Mouse (Mus musculus) midbrain, embryonic 11.5 days (tissue): ENCODE measurements around the gene Ccdc181. TPM values are rescaled to one million over a fixed set of nuclear protein-coding genes. Genes with fewer than 3 reads are reported as not detected.

Experiments used
- ATAC-seq: fragments of 200-750 bp; cut with Nextera tagmentation; 2 replicates; pipeline ENCODE4 v1.8.0; 2017; ENCODE audit warnings: moderate TSS enrichment, moderate library complexity; ENCODE audit not compliant: low FRiP score
- DNase-seq: peaks from one replicate; pipeline ENCODE4 v3.0.0; 2015; ENCODE audit warnings: low spot score; ENCODE audit errors: missing footprints
- H3K27ac ChIP-seq: fragments of 300-500 bp; sonication (generic); 2 replicates; pipeline ENCODE4 v1.5.1; 2014; ENCODE audit warnings: low read depth, low read length
- H3K27me3 ChIP-seq: fragments of 300-500 bp; sonication (generic); 2 replicates; pipeline ENCODE4 v1.6.1; 2014; ENCODE audit warnings: mild to moderate bottlenecking, low read length, moderate library complexity, mixed read lengths; ENCODE audit not compliant: control insufficient read depth, insufficient read depth
- H3K36me3 ChIP-seq: fragments of 300-500 bp; sonication (generic); 2 replicates; pipeline ENCODE4 v1.6.1; 2014; ENCODE audit warnings: mild to moderate bottlenecking, low read length, moderate library complexity, mixed read lengths; ENCODE audit not compliant: control insufficient read depth, insufficient read depth
- H3K4me1 ChIP-seq: fragments of 300-500 bp; sonication (generic); 2 replicates; pipeline ENCODE4 v1.6.1; 2014; ENCODE audit warnings: low read length; ENCODE audit not compliant: control insufficient read depth, insufficient read depth
- H3K4me2 ChIP-seq: fragments of 300-500 bp; sonication (generic); 2 replicates; pipeline ENCODE4 v1.6.1; 2014; ENCODE audit warnings: mild to moderate bottlenecking, moderate library complexity
- H3K4me3 ChIP-seq: fragments of 300-500 bp; sonication (generic); 2 replicates; pipeline ENCODE4 v1.5.1; 2014; ENCODE audit warnings: low read depth, low read length
- H3K9ac ChIP-seq: fragments of 300-500 bp; sonication (generic); 2 replicates; pipeline ENCODE4 v1.6.1; 2014; ENCODE audit warnings: low read length
- H3K9me3 ChIP-seq: fragments of 300-500 bp; sonication (generic); 2 replicates; pipeline ENCODE4 v1.6.1; 2016; ENCODE audit warnings: low read length; ENCODE audit not compliant: control insufficient read depth
- WGBS: fragments of 180-500 bp; shearing (Covaris S2); extraction: QIAGEN DNeasy Blood & Tissue Kit; methylation state at CpG from one replicate; pipeline ENCODE4 v1.1.7; 2014; 5-methylcytosine and 5-hydroxymethylcytosine counted together
- polyA plus RNA-seq: library from polyadenylated mRNA; unstranded; fragments of >200 nt; fragmentation: Nextera tagmentation; extraction: Ambion mirVana; gene quantifications from 2 replicates; pipeline ENCODE4 v1.2.1, GENCODE M21; 2014

Gene Ccdc181
- polyA plus RNA-seq, 1 experiment from 2014 or later: 16.4 TPM

GRCm38 (mm10) chr1:164248465-164249331 is 26.7 kb upstream of the Ccdc181 start, which contains the start of gene Slc19a2:
Slc19a2 (plus strand) TSS chr1:164249046.
- Histone ChIP-seq H3K27me3 (peaks cover 2% of the 10 kb centered on the region; the same call in 1 of the 2 replicates), H3K27ac (peak within 1 kb of the TSS; percentile 25), H3K9me3 (no peaks in the 10 kb centered on the region), H3K9ac (peak within 1 kb of the TSS; percentile 69), H3K36me3 (no peaks in the 10 kb centered on the region), H3K4me3 (peak within 1 kb of the TSS; percentile 63), H3K4me1 (peaks cover 12% of the 10 kb centered on the region), H3K4me2 (peak within 1 kb of the TSS; percentile 80)
- DNase-seq (peak; percentile 99), ATAC-seq (peak; percentile 98)
- under 1% methylated on average over 78 of the region's 79 CpGs for WGBS

- ATAC-seq: no peak
- Histone ChIP-seq H3K36me3 (no peaks in the 10 kb centered on the region), H3K9ac (peak overlapping the region; percentile 69), H3K9me3 (no peaks in the 10 kb centered on the region), H3K4me3 (peak overlapping the region; percentile 63), H3K27me3 (peaks cover 2% of the 10 kb centered on the region; the same call in 1 of the 2 replicates), H3K4me1 (peaks cover 12% of the 10 kb centered on the region), H3K4me2 (peak overlapping the region; percentile 80), H3K27ac (peak overlapping the region; percentile 25)
- under 1% methylated on average over 33 of the region's 33 CpGs for WGBS
- peak; percentile 96 for DNase-seq
Observed at GRCm38 (mm10) chr1:164249332-164249711, 26.1 kb upstream of the Ccdc181 start.

GRCm38 (mm10) chr1:164250391-164251150 is 24.8 kb upstream of the Ccdc181 start:
- H3K36me3 ChIP-seq: no peaks in the 10 kb centered on the region
- peaks cover 2% of the 10 kb centered on the region; the same call in 1 of the 2 replicates for H3K27me3 ChIP-seq
- no peak for ATAC-seq
- no peak for DNase-seq
- WGBS: 64% methylated on average over 8 of the region's 8 CpGs
- peak overlapping the region; percentile 80 for H3K4me2 ChIP-seq
- peaks cover 12% of the 10 kb centered on the region for H3K4me1 ChIP-seq
- no peak overlapping the region for H3K9ac ChIP-seq
- no peaks in the 10 kb centered on the region for H3K9me3 ChIP-seq
- no peak overlapping the region for H3K27ac ChIP-seq
- peak overlapping the region; percentile 7; the same call in 1 of the 2 replicates for H3K4me3 ChIP-seq

GRCm38 (mm10) chr1:164251438-164251837 is 23.9 kb upstream of the Ccdc181 start:
- no peak overlapping the region for H3K9ac ChIP-seq
- no peak overlapping the region for H3K27ac ChIP-seq
- H3K4me1 ChIP-seq: peaks cover 12% of the 10 kb centered on the region
- no peaks in the 10 kb centered on the region for H3K9me3 ChIP-seq
- H3K27me3 ChIP-seq: peaks cover 2% of the 10 kb centered on the region; the same call in 1 of the 2 replicates
- 90% methylated on average over 1 of the region's 1 CpGs for WGBS
- no peak for ATAC-seq
- no peaks in the 10 kb centered on the region for H3K36me3 ChIP-seq
- H3K4me3 ChIP-seq: no peak overlapping the region
- peak; percentile 68 for DNase-seq
- H3K4me2 ChIP-seq: no peak overlapping the region

- WGBS: 76% methylated on average over 5 of the region's 5 CpGs
- no peaks in the 10 kb centered on the region for H3K9me3 ChIP-seq
- peaks cover 2% of the 10 kb centered on the region; the same call in 1 of the 2 replicates for H3K27me3 ChIP-seq
- H3K4me2 ChIP-seq: no peak overlapping the region
- no peaks in the 10 kb centered on the region for H3K36me3 ChIP-seq
- peaks cover 11% of the 10 kb centered on the region for H3K4me1 ChIP-seq
- no peak overlapping the region for H3K27ac ChIP-seq
- no peak overlapping the region for H3K9ac ChIP-seq
- peak; percentile 68 for DNase-seq
- no peak for ATAC-seq
- H3K4me3 ChIP-seq: no peak overlapping the region
Observed at GRCm38 (mm10) chr1:164252551-164252950, 22.8 kb upstream of the Ccdc181 start.

- no peak for ATAC-seq
- H3K4me3 ChIP-seq: no peak overlapping the region
- no peaks in the 10 kb centered on the region for H3K9me3 ChIP-seq
- no peak overlapping the region for H3K4me2 ChIP-seq
- peaks cover 3% of the 10 kb centered on the region for H3K4me1 ChIP-seq
- WGBS: 73% methylated on average over 3 of the region's 3 CpGs
- no peak overlapping the region for H3K27ac ChIP-seq
- no peaks in the 10 kb centered on the region for H3K36me3 ChIP-seq
- H3K9ac ChIP-seq: no peak overlapping the region
- no peak for DNase-seq
- peaks cover 2% of the 10 kb centered on the region; the same call in 1 of the 2 replicates for H3K27me3 ChIP-seq
Observed at GRCm38 (mm10) chr1:164254836-164255235, 20.5 kb upstream of the Ccdc181 start.

GRCm38 (mm10) chr1:164260171-164261028 is 15.0 kb upstream of the Ccdc181 start:
- ATAC-seq: no peak
- Histone ChIP-seq H3K9me3 (no peaks in the 10 kb centered on the region), H3K4me1 (no peaks in the 10 kb centered on the region), H3K27ac (no peak overlapping the region), H3K4me2 (no peak overlapping the region), H3K9ac (no peak overlapping the region), H3K36me3 (no peaks in the 10 kb centered on the region), H3K4me3 (no peak overlapping the region), H3K27me3 (no peaks in the 10 kb centered on the region)
- DNase-seq: no peak
- 91% methylated on average over 16 of the region's 16 CpGs for WGBS

- WGBS: 92% methylated on average over 7 of the region's 7 CpGs
- Histone ChIP-seq H3K9me3 (no peaks in the 10 kb centered on the region), H3K4me2 (no peak overlapping the region), H3K9ac (no peak overlapping the region), H3K27me3 (no peaks in the 10 kb centered on the region), H3K4me3 (no peak overlapping the region), H3K27ac (no peak overlapping the region), H3K36me3 (no peaks in the 10 kb centered on the region), H3K4me1 (no peaks in the 10 kb centered on the region)
- DNase-seq: no peak
- ATAC-seq: no peak
Observed at GRCm38 (mm10) chr1:164261553-164261952, 13.8 kb upstream of the Ccdc181 start.
